Mouse (Mus musculus): ENCODE data around the gene Pakap. TPM values are rescaled to one million over a fixed set of nuclear protein-coding genes. Genes with fewer than 3 reads are reported as not detected.
A peak's percentile ranks its signal among the peaks of the same experiment; 100 is the strongest.

The Pakap gene
- polyA plus RNA-seq, 1 experiment, result 6.3 TPM

DNA sequence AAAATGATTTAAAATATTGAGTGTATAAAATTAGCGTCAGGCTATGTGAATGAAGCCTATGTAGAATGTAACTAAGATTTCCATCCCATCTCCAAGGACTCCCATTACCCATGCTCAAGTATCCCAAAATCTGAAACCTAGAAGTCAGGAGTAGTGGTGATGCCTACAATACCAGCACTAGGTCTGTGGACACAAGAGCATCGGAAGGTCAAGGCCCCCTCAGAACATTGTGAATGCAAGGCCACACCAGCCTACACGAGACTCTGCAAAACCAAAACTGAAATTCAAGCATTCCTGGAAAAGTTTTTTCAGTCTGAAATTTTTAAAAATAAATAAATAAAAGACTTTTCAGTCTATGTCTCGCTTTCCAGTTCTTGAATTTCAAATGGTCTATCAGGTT is 104.6 kb downstream of the Pakap start:
- TF ChIP-seq CTCF (IDR thresholded peaks at IDR 0.05; ENCODE audit: borderline replicate concordance, insufficient read depth, low read depth, low read length) (no peak), POLR2A (IDR thresholded peaks at IDR 0.05; ENCODE audit: borderline replicate concordance, insufficient read depth, low read length) (no peak)
- 83% methylated on average over 4 of the region's 4 CpGs for WGBS
- H3K27ac ChIP-seq (ENCODE audit: insufficient read depth, low read length), result no peak overlapping the region
- no peak overlapping the region for H3K4me3 ChIP-seq (replicated peaks; ENCODE audit: insufficient read depth, low read depth, low read length)
- H3K27me3 ChIP-seq (ENCODE audit: control insufficient read depth, insufficient read depth, low read length), result no peaks in the 10 kb centered on the region
- no peak for DNase-seq
- H3K4me1 ChIP-seq (ENCODE audit: control insufficient read depth, insufficient read depth, low read length), result no peaks in the 10 kb centered on the region

DNA sequence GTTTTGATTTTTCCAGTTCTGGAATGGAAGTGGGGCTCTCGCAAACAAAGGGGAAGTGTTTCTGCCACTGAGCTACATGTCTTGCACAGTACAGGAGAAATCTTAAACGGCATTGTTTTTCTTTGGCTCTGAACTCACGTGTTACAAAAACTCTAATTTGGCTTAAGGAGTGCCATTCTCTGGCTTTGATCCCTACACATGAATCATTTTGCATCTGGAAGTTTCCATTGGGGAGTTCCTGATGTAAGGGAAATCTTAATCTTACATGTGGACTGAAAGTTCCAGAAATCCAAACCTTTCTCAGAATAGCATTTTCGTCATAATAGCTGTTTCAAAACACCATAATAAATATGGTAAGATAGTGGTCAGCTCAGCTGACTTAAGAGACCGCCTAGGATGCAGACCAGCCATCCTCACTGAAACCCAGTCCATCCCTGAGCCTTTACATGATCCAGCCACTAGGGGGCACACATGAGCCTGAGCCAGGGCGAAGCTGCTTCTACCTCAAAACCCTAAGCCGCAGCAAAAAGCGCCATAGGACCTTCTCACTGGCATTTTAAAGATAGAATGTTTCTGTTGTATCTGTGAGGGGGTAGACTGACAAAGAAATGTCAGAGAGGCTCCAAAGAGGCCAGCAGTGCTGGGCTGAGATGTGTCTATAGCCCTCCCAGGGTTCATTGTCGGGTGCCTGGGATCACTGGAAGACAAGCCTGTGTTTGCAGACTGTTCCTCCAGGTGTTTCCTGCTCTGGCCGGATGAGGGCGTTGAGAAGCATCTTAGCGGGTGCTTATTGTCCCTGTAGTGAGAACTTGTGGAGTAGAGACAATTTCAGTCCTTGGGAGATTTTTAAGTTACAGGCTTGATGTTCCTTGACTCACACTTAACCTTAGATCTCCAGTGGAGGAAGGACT is 105.3 kb downstream of the Pakap start:
- Histone ChIP-seq H3K27ac (ENCODE audit: insufficient read depth, low read length) (no peak overlapping the region), H3K4me1 (ENCODE audit: control insufficient read depth, insufficient read depth, low read length) (no peaks in the 10 kb centered on the region)

GRCm38 (mm10) chr4:57674351-57674750 is 106.4 kb downstream of the Pakap start:
- WGBS, result 90% methylated on average over 7 of the region's 7 CpGs
- Histone ChIP-seq H3K27me3 (ENCODE audit: control insufficient read depth, insufficient read depth, low read length) (no peaks in the 10 kb centered on the region), H3K27ac (ENCODE audit: insufficient read depth, low read length) (no peak overlapping the region), H3K4me1 (ENCODE audit: control insufficient read depth, insufficient read depth, low read length) (no peaks in the 10 kb centered on the region), H3K4me3 (replicated peaks; ENCODE audit: insufficient read depth, low read depth, low read length) (no peak overlapping the region)
- no peak for TF ChIP-seq POLR2A (IDR thresholded peaks at IDR 0.05; ENCODE audit: borderline replicate concordance, insufficient read depth, low read length)
- no peak for TF ChIP-seq CTCF (IDR thresholded peaks at IDR 0.05; ENCODE audit: borderline replicate concordance, insufficient read depth, low read depth, low read length)
- DNase-seq, result no peak

More for the DNA sequence above, 105.3 kb downstream of the Pakap start:
- Histone ChIP-seq H3K27me3 (ENCODE audit: control insufficient read depth, insufficient read depth, low read length) (no peaks in the 10 kb centered on the region), H3K4me3 (replicated peaks; ENCODE audit: insufficient read depth, low read depth, low read length) (peak overlapping the region; percentile 27)
- 17% methylated on average over 12 of the region's 12 CpGs for WGBS
- peak; percentile 78 to 86 for DNase-seq
- TF ChIP-seq CTCF (IDR thresholded peaks at IDR 0.05; ENCODE audit: borderline replicate concordance, insufficient read depth, low read depth, low read length) (peak; percentile 90), POLR2A (IDR thresholded peaks at IDR 0.05; ENCODE audit: borderline replicate concordance, insufficient read depth, low read length) (no peak)

DNA sequence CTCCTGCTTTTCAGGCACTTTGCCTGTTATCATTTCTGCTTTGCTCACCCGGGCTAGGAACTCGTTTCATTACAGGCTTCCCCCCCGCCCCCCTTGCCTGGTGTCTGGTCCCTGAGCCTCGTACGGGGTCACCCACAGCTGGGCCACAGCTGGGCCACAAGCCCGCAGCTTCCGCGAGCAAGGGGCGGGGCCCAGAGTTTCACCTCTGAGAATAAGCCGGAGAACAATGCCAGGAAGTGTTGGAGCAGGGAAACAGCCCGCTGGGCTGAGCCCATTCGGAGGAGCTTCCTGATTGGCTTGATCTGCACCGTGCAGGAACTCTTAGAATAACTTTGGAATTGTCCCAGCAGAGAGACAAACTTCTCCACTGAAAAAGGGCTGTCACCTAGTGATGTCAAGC is 107.4 kb downstream of the Pakap start:
- 8% methylated on average over 13 of the region's 13 CpGs for WGBS
- Histone ChIP-seq H3K27ac (ENCODE audit: insufficient read depth, low read length) (no peak overlapping the region), H3K27me3 (ENCODE audit: control insufficient read depth, insufficient read depth, low read length) (no peaks in the 10 kb centered on the region), H3K4me1 (ENCODE audit: control insufficient read depth, insufficient read depth, low read length) (no peaks in the 10 kb centered on the region), H3K4me3 (replicated peaks; ENCODE audit: insufficient read depth, low read depth, low read length) (no peak overlapping the region)
- no peak for DNase-seq
- TF ChIP-seq CTCF (IDR thresholded peaks at IDR 0.05; ENCODE audit: borderline replicate concordance, insufficient read depth, low read depth, low read length), result no peak
- no peak for TF ChIP-seq POLR2A (IDR thresholded peaks at IDR 0.05; ENCODE audit: borderline replicate concordance, insufficient read depth, low read length)

DNA sequence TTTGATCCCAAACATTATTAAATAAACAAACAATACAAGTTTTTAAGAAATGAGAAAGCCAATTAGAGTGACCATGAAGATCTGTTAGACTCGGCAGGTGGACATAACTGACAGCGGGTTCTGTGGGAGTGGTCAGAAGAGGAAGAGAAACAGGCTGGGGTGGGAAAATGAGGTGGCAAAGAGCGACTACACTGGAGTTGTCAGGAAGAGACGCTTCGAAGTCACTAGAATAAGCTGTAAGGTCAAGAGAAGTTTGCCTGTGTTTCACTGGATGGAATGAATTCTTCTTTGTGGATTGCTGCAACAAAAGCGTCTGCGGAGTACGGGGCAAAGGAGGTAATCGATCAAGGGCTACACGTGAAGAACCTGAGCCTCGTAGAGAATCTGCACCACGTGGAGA is 109.9 kb downstream of the Pakap start:
- 83% methylated on average over 12 of the region's 12 CpGs for WGBS
- no peak for DNase-seq
- Histone ChIP-seq H3K4me1 (ENCODE audit: control insufficient read depth, insufficient read depth, low read length) (no peaks in the 10 kb centered on the region), H3K27ac (ENCODE audit: insufficient read depth, low read length) (no peak overlapping the region), H3K27me3 (ENCODE audit: control insufficient read depth, insufficient read depth, low read length) (no peaks in the 10 kb centered on the region), H3K4me3 (replicated peaks; ENCODE audit: insufficient read depth, low read depth, low read length) (no peak overlapping the region)
- TF ChIP-seq CTCF (IDR thresholded peaks at IDR 0.05; ENCODE audit: borderline replicate concordance, insufficient read depth, low read depth, low read length) (no peak), POLR2A (IDR thresholded peaks at IDR 0.05; ENCODE audit: borderline replicate concordance, insufficient read depth, low read length) (no peak)

DNA sequence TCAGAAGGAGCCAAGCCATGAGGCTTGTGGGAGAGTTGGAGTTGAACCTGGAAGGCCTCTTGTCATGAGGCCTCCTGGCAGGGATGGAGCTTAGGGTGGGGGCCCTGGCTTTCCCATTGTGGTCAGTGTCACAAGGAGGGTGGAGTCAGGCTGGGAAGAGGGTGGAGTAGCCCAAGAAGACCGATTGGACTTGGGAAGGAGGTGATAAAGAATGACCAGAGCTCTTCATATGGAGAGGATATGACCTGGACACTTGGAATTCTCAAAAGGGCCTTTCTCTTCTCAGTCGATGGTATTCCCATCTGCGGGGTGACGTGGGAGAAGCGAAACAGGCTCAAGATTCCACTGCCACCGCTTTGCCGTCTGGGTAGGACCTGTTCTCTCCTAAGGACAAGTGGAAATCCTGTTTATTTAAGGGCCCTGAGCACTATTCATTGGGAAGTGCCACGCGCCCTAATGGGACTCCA is 111.0 kb downstream of the Pakap start:
- Histone ChIP-seq H3K4me1 (ENCODE audit: control insufficient read depth, insufficient read depth, low read length) (no peaks in the 10 kb centered on the region), H3K4me3 (replicated peaks; ENCODE audit: insufficient read depth, low read depth, low read length) (no peak overlapping the region), H3K27me3 (ENCODE audit: control insufficient read depth, insufficient read depth, low read length) (no peaks in the 10 kb centered on the region), H3K27ac (ENCODE audit: insufficient read depth, low read length) (no peak overlapping the region)
- TF ChIP-seq POLR2A (IDR thresholded peaks at IDR 0.05; ENCODE audit: borderline replicate concordance, insufficient read depth, low read length), result no peak
- no peak for TF ChIP-seq CTCF (IDR thresholded peaks at IDR 0.05; ENCODE audit: borderline replicate concordance, insufficient read depth, low read depth, low read length)
- WGBS, result 88% methylated on average over 9 of the region's 9 CpGs
- DNase-seq, result no peak

DNA sequence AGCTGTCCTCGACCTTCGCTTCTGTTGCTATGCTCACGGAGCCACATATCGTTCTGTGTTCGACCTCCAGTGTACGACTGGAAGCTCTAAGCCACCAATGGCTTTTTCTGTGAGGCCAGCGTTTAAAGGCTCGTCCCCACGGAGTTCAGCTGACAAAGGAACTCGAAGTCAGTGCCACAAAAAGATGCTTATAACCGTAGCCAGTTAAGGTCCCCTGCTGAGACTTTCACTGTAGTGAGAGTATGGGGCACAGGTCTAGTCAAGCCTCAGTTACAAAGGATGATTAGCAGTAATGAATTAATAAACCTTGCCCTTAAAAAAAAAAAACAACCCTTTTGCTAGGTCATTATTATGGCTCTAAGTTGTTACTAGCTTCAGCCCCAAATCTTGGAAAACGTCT is 112.2 kb downstream of the Pakap start:
- 50% methylated on average over 12 of the region's 12 CpGs for WGBS
- H3K4me1 ChIP-seq (ENCODE audit: control insufficient read depth, insufficient read depth, low read length), result no peaks in the 10 kb centered on the region

DNA sequence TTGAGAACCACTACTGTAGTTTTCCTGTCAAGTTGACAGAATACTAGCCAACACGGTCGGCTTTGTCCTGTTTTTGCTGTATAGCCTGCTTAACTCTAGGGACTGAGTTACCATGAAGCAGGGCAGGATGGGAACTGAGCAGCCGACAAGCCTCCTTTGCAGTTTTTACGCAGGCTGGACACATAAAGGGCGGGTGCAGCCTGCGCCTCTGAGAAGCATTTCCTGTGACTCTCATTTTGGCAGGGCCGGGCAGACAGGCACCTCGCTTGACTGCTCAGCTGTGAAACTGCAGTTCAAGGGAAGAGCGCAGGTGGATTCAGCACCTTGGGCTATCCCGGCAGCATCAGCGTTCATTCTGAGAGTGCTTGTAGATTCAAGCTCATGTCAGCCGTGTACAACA is 113.5 kb downstream of the Pakap start:
- 25% methylated on average over 12 of the region's 12 CpGs for WGBS
- TF ChIP-seq POLR2A (IDR thresholded peaks at IDR 0.05; ENCODE audit: borderline replicate concordance, insufficient read depth, low read length), result no peak
- TF ChIP-seq CTCF (IDR thresholded peaks at IDR 0.05; ENCODE audit: borderline replicate concordance, insufficient read depth, low read depth, low read length), result no peak
- Histone ChIP-seq H3K27me3 (ENCODE audit: control insufficient read depth, insufficient read depth, low read length) (no peaks in the 10 kb centered on the region), H3K4me3 (replicated peaks; ENCODE audit: insufficient read depth, low read depth, low read length) (no peak overlapping the region), H3K4me1 (ENCODE audit: control insufficient read depth, insufficient read depth, low read length) (no peaks in the 10 kb centered on the region), H3K27ac (ENCODE audit: insufficient read depth, low read length) (no peak overlapping the region)
- DNase-seq, result peak; percentile 62 to 70

More for the DNA sequence above, 112.2 kb downstream of the Pakap start:
- DNase-seq, result no peak
- no peaks in the 10 kb centered on the region for H3K27me3 ChIP-seq (ENCODE audit: control insufficient read depth, insufficient read depth, low read length)
- H3K4me3 ChIP-seq (replicated peaks; ENCODE audit: insufficient read depth, low read depth, low read length), result no peak overlapping the region
- H3K27ac ChIP-seq (ENCODE audit: insufficient read depth, low read length), result no peak overlapping the region
- TF ChIP-seq CTCF (IDR thresholded peaks at IDR 0.05; ENCODE audit: borderline replicate concordance, insufficient read depth, low read depth, low read length) (no peak), POLR2A (IDR thresholded peaks at IDR 0.05; ENCODE audit: borderline replicate concordance, insufficient read depth, low read length) (no peak)

Measured in cerebellum, adult 2 months (tissue).